Mouse (Mus musculus) cerebellum, adult 18-20 months (tissue): ENCODE measurements around the gene Amn1.
A peak's percentile ranks its signal among the peaks of the same experiment; 100 is the strongest.
"Not testable (repeated sequence)": the region's sequence is repeated elsewhere in the genome, so short reads cannot be mapped to it uniquely, and the experiment has no call there.

Source experiments
- DNase-seq, 2 experiments: peaks; one replicate each; pipeline ENCODE4 v3.0.0; 2021

Gene Amn1

GRCm38 (mm10) chr6:149188041-149188924, at the start of gene Amn1:
Gene Amn1, minus strand, starts transcription at chr6:149188712.
- DNase-seq: peak; percentile 90 to 97

- DNase-seq: no peak
These were observed 48.3 kb upstream of the Amn1 start for GRCm38 (mm10) chr6:149236807-149237206.

GRCm38 (mm10) chr6:149233918-149234317, 45.4 kb upstream of the Amn1 start:
- DNase-seq: no peak

GRCm38 (mm10) chr6:149224751-149225150, 36.2 kb upstream of the Amn1 start:
- DNase-seq: no peak

- no peak for DNase-seq
These were observed 32.8 kb upstream of the Amn1 start for GRCm38 (mm10) chr6:149221296-149221695.

GRCm38 (mm10) chr6:149198572-149198971, 10.1 kb upstream of the Amn1 start:
- no peak for DNase-seq

GRCm38 (mm10) chr6:149197116-149197515, 8.6 kb upstream of the Amn1 start:
- no peak for DNase-seq

GRCm38 (mm10) chr6:149193276-149193905, 4.9 kb upstream of the Amn1 start:
- no peak for DNase-seq

- DNase-seq: not testable (repeated sequence)
These were observed 3.4 kb upstream of the Amn1 start for GRCm38 (mm10) chr6:149191951-149192350.

- peak; percentile 4 to 28 for DNase-seq
These were observed 919 bp upstream of the Amn1 start for GRCm38 (mm10) chr6:149189340-149189922.

GRCm38 (mm10) chr6:149188925-149189257, 379 bp upstream of the Amn1 start:
- no peak for DNase-seq

- no peak for DNase-seq
These were observed 1.1 kb downstream of the Amn1 start for GRCm38 (mm10) chr6:149187371-149187770.

- no peak for DNase-seq
These were observed 4.5 kb downstream of the Amn1 start for GRCm38 (mm10) chr6:149184007-149184406.

- no peak for DNase-seq
These were observed 9.4 kb downstream of the Amn1 start for GRCm38 (mm10) chr6:149179064-149179463.

GRCm38 (mm10) chr6:149174932-149175570, 13.5 kb downstream of the Amn1 start:
- peak; percentile 41 to 49 for DNase-seq

GRCm38 (mm10) chr6:149173831-149174625, 14.5 kb downstream of the Amn1 start:
- peak in 1 of 2 experiments; percentile 3 for DNase-seq

GRCm38 (mm10) chr6:149169965-149170364, 18.5 kb downstream of the Amn1 start:
- DNase-seq: not testable (repeated sequence)

- DNase-seq: no peak
These were observed 20.1 kb downstream of the Amn1 start for GRCm38 (mm10) chr6:149168436-149168835.

GRCm38 (mm10) chr6:149167672-149168071, 20.8 kb downstream of the Amn1 start:
- no peak for DNase-seq

- DNase-seq: not testable (repeated sequence)
These were observed 21.5 kb downstream of the Amn1 start for GRCm38 (mm10) chr6:149167038-149167437.

- DNase-seq: peak in 1 of 2 experiments; percentile 7
These were observed 33.3 kb downstream of the Amn1 start for GRCm38 (mm10) chr6:149155031-149155841.
